Mouse (Mus musculus) ES-E14 (cell line): ENCODE measurements around the gene Gm28308. TPM values are rescaled to one million over a fixed set of nuclear protein-coding genes. Genes with fewer than 3 reads are reported as not detected.

Experiments
- DNase-seq: peaks from one replicate; pipeline ENCODE4 v3.0.0-alpha.2; 2013; ENCODE audit warnings: low read depth, low spot score
- H3K27ac ChIP-seq: 2 replicates; pipeline ENCODE4 v1.5.1; 2012; ENCODE audit warnings: low read depth, mild to moderate bottlenecking, low read length, moderate library complexity, mixed read lengths; ENCODE audit not compliant: poor library complexity, insufficient read depth, severe bottlenecking
- H3K36me3 ChIP-seq: 2 replicates; pipeline ENCODE4 v1.6.1; 2012; ENCODE audit warnings: mild to moderate bottlenecking, low read length, moderate library complexity, mixed read lengths; ENCODE audit not compliant: control insufficient read depth, poor library complexity, insufficient read depth, severe bottlenecking
- H3K4me1 ChIP-seq, 2 experiments: fragments of 150-350 bp in 1 of 2; sonication (generic) in 1 of 2; 2 replicates each; pipeline ENCODE4 v1.6.1; 2012; ENCODE audit warnings: low read length in 2 of 2, mild to moderate bottlenecking in 1 of 2, mixed read lengths in 1 of 2; ENCODE audit not compliant: control insufficient read depth in 2 of 2, insufficient read depth in 2 of 2, poor library complexity in 1 of 2
- H3K4me3 ChIP-seq, 2 experiments: fragments of 150-350 bp in 1 of 2; sonication (generic) in 1 of 2; 2 replicates each; pipeline ENCODE4 v1.5.1; 2012; ENCODE audit warnings: low read length in 2 of 2, low read depth in 1 of 2, mild to moderate bottlenecking in 1 of 2, mixed read lengths in 1 of 2; ENCODE audit not compliant: insufficient read depth in 1 of 2, poor library complexity in 1 of 2, severe bottlenecking in 1 of 2
- H3K9ac ChIP-seq: 2 replicates; pipeline ENCODE4 v1.6.1; 2012; ENCODE audit warnings: low read depth, mild to moderate bottlenecking, low read length, mixed read lengths; ENCODE audit not compliant: poor library complexity, insufficient read depth, severe bottlenecking
- H3K9me3 ChIP-seq: fragments of 150-350 bp; sonication (generic); 2 replicates; pipeline ENCODE4 v1.6.1; 2012; ENCODE audit warnings: low read depth, mild to moderate bottlenecking, low read length; ENCODE audit not compliant: control insufficient read depth, insufficient read depth
- CHD2 ChIP-seq: IDR thresholded peaks from 2 replicates; pipeline ENCODE4 v1.6.1; 2014; ENCODE audit warnings: mild to moderate bottlenecking, low read depth, low read length, inconsistent platforms
- HCFC1 ChIP-seq: IDR thresholded peaks from 2 replicates; pipeline ENCODE4 v1.6.1; 2012; ENCODE audit warnings: low read length, inconsistent platforms, borderline replicate concordance; ENCODE audit not compliant: insufficient read depth
- MAFK ChIP-seq: IDR thresholded peaks from 2 replicates; pipeline ENCODE4 v1.6.1; 2014; ENCODE audit warnings: mild to moderate bottlenecking, low read depth, low read length, inconsistent platforms; ENCODE audit not compliant: insufficient read depth
- ZC3H11A ChIP-seq: IDR thresholded peaks from 2 replicates; pipeline ENCODE4 v1.6.1; 2012; ENCODE audit warnings: low read depth, mild to moderate bottlenecking, inconsistent platforms, low read length, borderline replicate concordance
- ZNF384 ChIP-seq: IDR thresholded peaks from 2 replicates; pipeline ENCODE4 v1.6.1; 2012; ENCODE audit warnings: low read depth, low read length, inconsistent platforms
- in situ Hi-C, 2 experiments: fragments of 600-800 bp; cut with MboI; formaldehyde crosslinking; loops; one replicate each; pipeline ENCODE4 v1.15.1; 2025; ENCODE audit warnings: low sequenced_read_pairs in 2 of 2, inconsistent platforms in 1 of 2; ENCODE audit not compliant: unreplicated experiment in 2 of 2
- total RNA-seq: library from RNA; depleted of rRNA; stranded (reverse); fragments of 300-350 nt; gene quantifications from 2 replicates; pipeline ENCODE4 v1.2.3, GENCODE M21; 2012

Gm28308 gene
- total RNA-seq, 1 experiment: 0.31 TPM

- Histone ChIP-seq H3K9ac (no peak overlapping the region), H3K27ac (no peak overlapping the region), H3K4me3 (no peak overlapping the region), H3K9me3 (no peaks in the 10 kb centered on the region), H3K36me3 (no peaks in the 10 kb centered on the region), H3K4me1 (peaks cover 0 to 2% of the 10 kb centered on the region in 2 experiments; a peak in 1 of 4 replicates)
- TF ChIP-seq MAFK (no peak), CHD2 (no peak), ZC3H11A (no peak), HCFC1 (no peak), ZNF384 (no peak)
- no peak for DNase-seq
- in situ Hi-C loops: loop anchor here (10.0 to 25.0 kb wide), 2 partner anchors 61 to 1033 kb away; partner anchors contain the start of genes Creb5 (in 1 of the 2) and Evx1 (in 1 of the 2)
These were observed 40.7 kb upstream of the Gm28308 start for GRCm38 (mm10) chr6:52253511-52254500.

GRCm38 (mm10) chr6:52252775-52253376 is 39.7 kb upstream of the Gm28308 start:
- Histone ChIP-seq H3K36me3 (no peaks in the 10 kb centered on the region), H3K4me3 (no peak overlapping the region), H3K9ac (no peak overlapping the region), H3K9me3 (no peaks in the 10 kb centered on the region), H3K27ac (no peak overlapping the region), H3K4me1 (peaks cover 0 to 2% of the 10 kb centered on the region in 2 experiments; a peak in 1 of 4 replicates)
- no peak for TF ChIP-seq ZNF384
- no peak for TF ChIP-seq HCFC1
- TF ChIP-seq CHD2: no peak
- no peak for TF ChIP-seq MAFK
- no peak for TF ChIP-seq ZC3H11A
- in situ Hi-C loops: loop anchor here (10.0 to 25.0 kb wide), 2 partner anchors 62 to 1034 kb away; partner anchors contain the start of genes Creb5 (in 1 of the 2) and Evx1 (in 1 of the 2)
- DNase-seq: no peak

GRCm38 (mm10) chr6:52252016-52252774 is 39.1 kb upstream of the Gm28308 start:
- H3K27ac ChIP-seq: no peak overlapping the region
- no peak for TF ChIP-seq HCFC1
- TF ChIP-seq MAFK: no peak
- H3K9ac ChIP-seq: no peak overlapping the region
- H3K36me3 ChIP-seq: no peaks in the 10 kb centered on the region
- no peak overlapping the region for H3K4me3 ChIP-seq
- peaks cover 0 to 2% of the 10 kb centered on the region in 2 experiments; a peak in 1 of 4 replicates for H3K4me1 ChIP-seq
- no peak for DNase-seq
- H3K9me3 ChIP-seq: no peaks in the 10 kb centered on the region
- in situ Hi-C loops: loop anchor here (10.0 to 25.0 kb wide), 2 partner anchors 63 to 1035 kb away; partner anchors contain the start of genes Creb5 (in 1 of the 2) and Evx1 (in 1 of the 2)

- H3K4me1 ChIP-seq: peaks cover 0 to 2% of the 10 kb centered on the region in 2 experiments; a peak in 1 of 4 replicates
- no peak for DNase-seq
These were observed 38.2 kb upstream of the Gm28308 start for GRCm38 (mm10) chr6:52251177-52251879.

More at GRCm38 (mm10) chr6:52251177-52251879, 38.2 kb upstream of the Gm28308 start:
- H3K9me3 ChIP-seq: no peaks in the 10 kb centered on the region
- in situ Hi-C loops: loop anchor here (10.0 to 25.0 kb wide), 2 partner anchors 63 to 1036 kb away; partner anchors contain the start of genes Creb5 (in 1 of the 2) and Evx1 (in 1 of the 2)
- no peaks in the 10 kb centered on the region for H3K36me3 ChIP-seq
- no peak overlapping the region for H3K9ac ChIP-seq
- TF ChIP-seq CHD2 (no peak), ZC3H11A (no peak), MAFK (no peak)
- H3K4me3 ChIP-seq: no peak overlapping the region
- no peak overlapping the region for H3K27ac ChIP-seq
